Mouse (Mus musculus): Measurements from ENCODE around the gene Gse1. TPM values are rescaled to one million over a fixed set of nuclear protein-coding genes. Genes with fewer than 3 reads are reported as not detected.

Gene Gse1
- polyA plus RNA-seq, 1 experiment from 2014 or later = 12.2 TPM

DNA sequence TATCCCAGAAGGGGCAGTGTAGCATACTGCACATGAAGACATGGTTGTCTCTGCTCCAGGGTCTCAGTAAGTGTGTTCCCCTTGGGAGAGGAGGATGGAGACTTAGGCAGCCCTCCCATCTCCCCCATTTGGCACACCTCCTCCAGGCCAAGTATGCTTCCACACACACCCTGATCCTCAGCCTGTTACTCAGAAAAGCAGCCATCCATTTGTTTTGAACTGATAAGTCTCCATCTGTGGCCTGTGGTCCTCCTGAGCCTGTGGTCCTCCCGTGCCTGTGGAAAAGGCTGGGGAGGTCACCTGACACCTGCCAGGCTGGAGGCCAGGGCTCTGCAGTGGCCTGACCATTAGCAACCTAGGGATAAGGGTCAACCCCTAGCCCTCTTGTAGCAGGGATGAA, 197.8 kb downstream of the Gse1 start:
- Histone ChIP-seq H3K4me1 (peaks cover 62% of the 10 kb centered on the region), H3K9me3 (replicated peaks) (no peaks in the 10 kb centered on the region), H3K36me3 (no peaks in the 10 kb centered on the region), H3K27me3 (replicated peaks) (no peaks in the 10 kb centered on the region), H3K4me3 (replicated peaks) (no peak overlapping the region), H3K9ac (replicated peaks) (0 out of 2 replicates have a peak overlapping the region, but pooled peaks have one; percentile 28), H3K27ac (replicated peaks) (peak overlapping the region; percentile 89), H3K4me2 (no peak overlapping the region)
- WGBS = 26% methylated on average over 1 of the region's 1 CpGs
- ATAC-seq (ENCODE audit: low FRiP score) = no peak

DNA sequence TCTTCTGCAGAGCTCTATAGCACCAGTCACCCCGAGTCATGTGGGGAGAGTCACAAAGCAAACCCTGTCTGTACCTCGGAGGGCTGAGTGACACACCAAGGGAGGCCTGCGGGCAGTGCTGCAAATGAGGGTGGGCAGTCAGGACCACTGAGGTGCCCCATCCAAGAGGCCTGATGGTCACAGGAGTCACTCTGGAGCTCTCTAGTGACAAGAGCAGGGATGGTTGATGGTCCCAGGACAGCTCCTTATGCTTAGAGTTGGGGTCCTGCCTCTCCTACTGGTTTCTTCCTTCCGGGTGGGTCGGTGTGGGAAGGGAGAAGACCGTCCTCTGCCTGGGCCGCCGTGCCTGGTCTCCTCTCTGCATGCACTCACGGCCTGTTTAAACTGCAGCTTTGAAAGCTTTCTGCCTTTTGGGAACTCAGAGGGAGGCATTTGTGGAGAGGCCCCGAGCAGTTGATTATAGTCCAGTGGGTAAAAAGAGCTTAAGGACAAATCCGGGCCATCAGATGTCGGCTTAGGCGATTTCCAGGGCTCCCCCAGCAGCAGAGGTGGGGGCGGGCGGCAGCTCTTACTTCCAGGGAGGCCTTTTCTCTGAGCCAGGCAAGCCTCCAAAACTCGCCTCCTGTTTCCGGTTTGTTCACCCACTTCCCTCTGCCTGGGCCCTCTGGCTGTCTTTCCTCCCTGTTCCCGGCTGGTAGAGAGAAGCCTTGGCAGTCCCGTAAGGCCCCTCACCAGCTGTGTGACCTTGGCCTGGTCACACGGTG, 198.5 kb downstream of the Gse1 start:
- Histone ChIP-seq H3K36me3 (no peaks in the 10 kb centered on the region), H3K9ac (replicated peaks) (no peak overlapping the region), H3K27ac (replicated peaks) (peak overlapping the region; percentile 89), H3K9me3 (replicated peaks) (no peaks in the 10 kb centered on the region), H3K27me3 (replicated peaks) (no peaks in the 10 kb centered on the region), H3K4me2 (no peak overlapping the region), H3K4me3 (replicated peaks) (no peak overlapping the region), H3K4me1 (peaks cover 55% of the 10 kb centered on the region)
- 42% methylated on average over 20 of the region's 20 CpGs for WGBS
- ATAC-seq (ENCODE audit: low FRiP score) = no peak

DNA sequence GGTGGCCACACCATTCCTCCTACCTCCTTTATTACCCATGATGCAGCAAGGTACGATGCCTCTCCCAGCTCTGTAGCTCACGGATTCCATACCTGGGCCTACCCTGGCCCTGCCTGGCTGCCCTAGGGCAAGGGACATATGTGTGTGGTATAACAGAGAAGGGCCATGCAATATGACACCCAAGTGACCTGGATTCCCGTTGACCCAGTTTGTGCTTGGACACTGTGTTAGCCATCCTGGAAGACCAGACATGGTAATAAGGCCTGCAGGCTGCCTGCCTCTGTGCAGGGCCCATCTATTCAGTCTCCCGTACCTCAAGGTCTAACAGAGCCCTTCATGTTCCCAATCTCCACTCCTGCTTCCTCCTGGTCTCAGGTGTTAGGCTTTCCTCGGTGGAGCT, 200.2 kb downstream of the Gse1 start:
- Histone ChIP-seq H3K27me3 (replicated peaks) (no peaks in the 10 kb centered on the region), H3K9me3 (replicated peaks) (no peaks in the 10 kb centered on the region), H3K9ac (replicated peaks) (no peak overlapping the region), H3K36me3 (no peaks in the 10 kb centered on the region), H3K4me1 (peaks cover 47% of the 10 kb centered on the region), H3K4me3 (replicated peaks) (no peak overlapping the region), H3K4me2 (no peak overlapping the region), H3K27ac (replicated peaks) (no peak overlapping the region)
- no peak for ATAC-seq (ENCODE audit: low FRiP score)
- WGBS = 80% methylated on average over 5 of the region's 5 CpGs

DNA sequence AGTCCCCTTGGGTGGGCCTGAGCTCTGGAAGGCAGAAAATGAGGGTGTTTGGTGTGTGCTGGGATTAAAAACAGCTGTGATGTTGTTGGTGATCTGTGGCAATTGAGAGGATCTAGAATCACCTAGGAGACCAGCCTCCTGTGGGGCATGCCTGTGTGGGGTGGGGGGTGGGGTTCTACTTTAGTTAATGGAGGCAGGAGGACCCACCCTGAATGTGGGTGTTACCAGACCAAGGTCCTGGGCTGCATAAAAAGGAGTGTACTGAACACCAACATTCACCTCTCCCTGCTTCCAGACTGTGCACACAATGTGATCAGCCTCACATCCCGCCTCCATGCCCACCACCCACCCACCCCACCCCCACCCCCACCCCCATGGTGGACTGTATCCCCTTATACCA, 200.9 kb downstream of the Gse1 start:
- H3K4me2 ChIP-seq = no peak overlapping the region
- no peaks in the 10 kb centered on the region for H3K27me3 ChIP-seq (replicated peaks)
- no peak overlapping the region for H3K27ac ChIP-seq (replicated peaks)
- peaks cover 41% of the 10 kb centered on the region for H3K4me1 ChIP-seq
- H3K9ac ChIP-seq (replicated peaks) = no peak overlapping the region
- H3K4me3 ChIP-seq (replicated peaks) = no peak overlapping the region
- 89% methylated on average over 1 of the region's 1 CpGs for WGBS
- no peaks in the 10 kb centered on the region for H3K9me3 ChIP-seq (replicated peaks)
- H3K36me3 ChIP-seq = no peaks in the 10 kb centered on the region
- ATAC-seq (ENCODE audit: low FRiP score) = no peak

DNA sequence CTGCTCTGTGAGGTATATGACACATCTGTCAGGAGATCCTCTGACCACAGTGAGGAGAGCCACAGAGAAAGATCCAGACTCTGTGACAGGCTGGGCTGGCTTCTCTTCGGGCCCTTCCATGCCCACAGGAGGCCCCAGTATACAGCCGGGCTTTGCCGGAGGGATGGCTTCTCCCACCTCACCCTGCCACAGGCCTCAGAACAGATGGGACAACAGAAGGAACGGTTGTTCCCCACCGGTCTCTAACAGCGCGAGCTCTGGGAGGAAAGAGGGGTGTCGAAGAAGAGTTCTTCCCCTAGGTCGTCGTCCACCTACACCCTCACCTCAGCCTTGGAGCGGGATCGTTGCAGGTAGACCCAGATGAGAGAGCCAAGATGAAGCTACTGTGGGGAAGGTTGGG, 202.8 kb downstream of the Gse1 start:
- Histone ChIP-seq H3K36me3 (no peaks in the 10 kb centered on the region), H3K27ac (replicated peaks) (no peak overlapping the region), H3K9ac (replicated peaks) (no peak overlapping the region), H3K4me1 (peaks cover 22% of the 10 kb centered on the region), H3K9me3 (replicated peaks) (no peaks in the 10 kb centered on the region), H3K27me3 (replicated peaks) (no peaks in the 10 kb centered on the region), H3K4me3 (replicated peaks) (no peak overlapping the region), H3K4me2 (no peak overlapping the region)
- no peak for ATAC-seq (ENCODE audit: low FRiP score)
- WGBS = 68% methylated on average over 12 of the region's 12 CpGs

DNA sequence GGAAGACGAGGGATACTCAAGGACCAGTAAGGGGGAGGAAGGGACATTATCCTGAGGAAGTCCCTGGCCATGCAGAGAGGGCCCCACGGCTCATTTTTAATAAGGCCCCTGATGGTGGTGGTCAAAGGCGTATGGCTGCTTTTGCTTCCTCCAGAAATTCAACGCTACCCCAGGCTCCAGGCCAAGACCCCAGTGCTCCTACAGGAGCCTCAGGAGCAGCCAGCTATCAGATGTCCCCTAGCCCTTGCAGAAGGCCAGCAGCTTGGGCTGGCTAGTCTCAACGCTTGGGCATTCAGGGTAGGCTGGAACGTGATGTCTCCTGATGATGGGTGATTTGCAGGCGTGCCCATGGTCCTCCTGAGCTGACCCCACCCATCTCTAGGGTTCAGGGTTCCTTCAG, 204.2 kb downstream of the Gse1 start:
- peaks cover 11% of the 10 kb centered on the region for H3K4me1 ChIP-seq
- no peak for ATAC-seq (ENCODE audit: low FRiP score)

DNA sequence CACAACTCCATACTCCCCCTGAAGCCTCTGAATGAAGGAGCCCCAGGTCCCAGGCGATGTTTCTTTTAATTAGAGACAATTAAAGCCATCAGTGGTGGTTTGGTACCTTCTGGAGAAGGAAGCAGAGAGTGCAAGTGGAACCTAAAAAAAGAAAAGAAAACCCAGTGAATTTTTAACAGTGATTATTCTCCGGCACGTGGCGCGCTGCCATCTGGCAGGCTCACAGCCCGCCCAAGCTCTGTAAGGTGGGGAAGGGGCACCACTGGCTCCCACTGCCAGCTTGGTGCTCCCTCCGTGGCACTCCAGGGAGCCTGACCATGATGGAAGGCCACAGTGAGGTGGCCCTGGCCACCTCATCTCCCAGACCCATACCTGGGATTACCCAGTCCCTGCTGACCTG, 204.9 kb downstream of the Gse1 start:
- Histone ChIP-seq H3K27me3 (replicated peaks) (no peaks in the 10 kb centered on the region), H3K36me3 (no peaks in the 10 kb centered on the region), H3K4me2 (no peak overlapping the region), H3K9me3 (replicated peaks) (no peaks in the 10 kb centered on the region), H3K4me1 (peaks cover 18% of the 10 kb centered on the region), H3K9ac (replicated peaks) (no peak overlapping the region), H3K4me3 (replicated peaks) (no peak overlapping the region), H3K27ac (replicated peaks) (no peak overlapping the region)
- no peak for ATAC-seq (ENCODE audit: low FRiP score)
- WGBS = 45% methylated on average over 7 of the region's 7 CpGs

More for the DNA sequence above, 204.2 kb downstream of the Gse1 start:
- 83% methylated on average over 7 of the region's 7 CpGs for WGBS
- Histone ChIP-seq H3K4me3 (replicated peaks) (no peak overlapping the region), H3K27me3 (replicated peaks) (no peaks in the 10 kb centered on the region), H3K27ac (replicated peaks) (no peak overlapping the region), H3K36me3 (no peaks in the 10 kb centered on the region), H3K9ac (replicated peaks) (no peak overlapping the region), H3K4me2 (no peak overlapping the region), H3K9me3 (replicated peaks) (no peaks in the 10 kb centered on the region)

DNA sequence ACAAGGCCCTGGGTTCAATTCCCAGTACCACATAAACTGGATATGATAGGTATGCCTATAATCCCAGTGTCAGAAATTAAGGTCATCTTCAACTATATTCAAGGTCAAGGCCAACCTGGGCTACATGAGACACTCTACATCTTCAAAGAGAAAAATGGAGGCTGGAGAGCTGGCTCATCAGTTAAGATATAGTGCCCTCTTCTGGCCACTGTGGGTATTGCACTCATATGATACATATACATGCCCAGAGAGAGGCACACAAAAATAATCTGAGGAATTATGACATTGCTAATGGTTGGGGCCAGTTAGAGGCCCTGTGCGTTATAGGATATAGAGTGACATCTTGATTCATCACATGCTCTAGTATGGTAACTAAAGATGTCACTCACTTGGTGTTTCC, 205.5 kb downstream of the Gse1 start:
- H3K9ac ChIP-seq (replicated peaks) = no peak overlapping the region
- no peak overlapping the region for H3K27ac ChIP-seq (replicated peaks)
- no peaks in the 10 kb centered on the region for H3K36me3 ChIP-seq
- ATAC-seq (ENCODE audit: low FRiP score) = no peak
- H3K4me2 ChIP-seq = no peak overlapping the region
- 95% methylated on average over 1 of the region's 1 CpGs for WGBS
- H3K4me3 ChIP-seq (replicated peaks) = no peak overlapping the region
- peaks cover 24% of the 10 kb centered on the region for H3K4me1 ChIP-seq
- H3K27me3 ChIP-seq (replicated peaks) = no peaks in the 10 kb centered on the region
- no peaks in the 10 kb centered on the region for H3K9me3 ChIP-seq (replicated peaks)

DNA sequence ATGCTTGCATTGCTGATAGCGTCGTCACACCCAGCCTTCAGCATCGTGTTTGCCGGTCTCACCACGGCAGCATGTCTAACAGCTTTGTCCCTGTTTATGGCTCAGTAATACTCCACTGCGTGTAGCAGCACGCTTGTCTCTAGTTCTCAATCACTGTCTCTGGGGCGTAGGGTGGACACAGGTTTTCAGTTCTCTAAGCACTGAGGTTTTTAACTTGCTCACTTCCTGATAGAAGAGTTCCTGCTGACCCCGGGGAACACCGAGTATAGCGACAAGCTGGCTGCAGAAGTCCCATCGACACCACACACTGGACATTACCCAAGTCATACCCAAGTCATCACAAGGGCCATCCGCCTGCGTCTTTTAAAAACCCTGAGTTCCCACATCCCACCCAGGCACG, 207.5 kb downstream of the Gse1 start:
- ATAC-seq (ENCODE audit: low FRiP score) = no peak
- Histone ChIP-seq H3K27ac (replicated peaks) (no peak overlapping the region), H3K9me3 (replicated peaks) (no peaks in the 10 kb centered on the region), H3K4me3 (replicated peaks) (no peak overlapping the region), H3K36me3 (no peaks in the 10 kb centered on the region), H3K9ac (replicated peaks) (no peak overlapping the region), H3K4me1 (peaks cover 44% of the 10 kb centered on the region), H3K27me3 (replicated peaks) (no peaks in the 10 kb centered on the region), H3K4me2 (no peak overlapping the region)
- 95% methylated on average over 15 of the region's 15 CpGs for WGBS

DNA sequence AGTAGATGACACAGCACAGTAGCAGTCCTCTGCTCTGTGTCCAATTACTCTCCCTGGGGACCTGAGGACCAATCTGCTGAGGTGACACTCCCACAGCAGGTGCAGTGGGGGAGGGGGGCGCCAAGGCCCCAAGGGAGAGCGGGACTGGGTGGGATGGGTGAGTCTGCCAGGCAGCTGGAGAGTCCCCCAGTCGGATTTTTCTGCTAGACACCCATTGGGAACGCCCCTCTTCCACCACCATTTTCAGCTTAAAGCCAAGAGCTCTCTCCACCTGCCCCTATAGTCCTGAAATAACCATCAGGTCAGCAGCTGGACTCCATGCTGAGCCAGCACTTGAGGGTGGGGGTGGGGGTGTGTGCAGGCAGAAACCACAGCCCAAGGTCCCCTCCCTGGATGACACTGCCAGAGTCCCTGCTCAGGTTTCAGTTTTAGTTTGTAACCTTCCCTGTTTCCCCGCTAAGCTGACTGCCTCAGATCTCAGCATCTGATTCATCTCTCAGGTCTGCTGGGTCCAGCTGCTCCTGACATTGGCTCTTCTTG, 208.3 kb downstream of the Gse1 start:
- 45% methylated on average over 5 of the region's 5 CpGs for WGBS
- no peak for ATAC-seq (ENCODE audit: low FRiP score)
- Histone ChIP-seq H3K4me2 (no peak overlapping the region), H3K4me1 (peaks cover 52% of the 10 kb centered on the region), H3K36me3 (no peaks in the 10 kb centered on the region), H3K27ac (replicated peaks) (no peak overlapping the region), H3K27me3 (replicated peaks) (no peaks in the 10 kb centered on the region), H3K9me3 (replicated peaks) (no peaks in the 10 kb centered on the region), H3K4me3 (replicated peaks) (no peak overlapping the region), H3K9ac (replicated peaks) (no peak overlapping the region)

DNA sequence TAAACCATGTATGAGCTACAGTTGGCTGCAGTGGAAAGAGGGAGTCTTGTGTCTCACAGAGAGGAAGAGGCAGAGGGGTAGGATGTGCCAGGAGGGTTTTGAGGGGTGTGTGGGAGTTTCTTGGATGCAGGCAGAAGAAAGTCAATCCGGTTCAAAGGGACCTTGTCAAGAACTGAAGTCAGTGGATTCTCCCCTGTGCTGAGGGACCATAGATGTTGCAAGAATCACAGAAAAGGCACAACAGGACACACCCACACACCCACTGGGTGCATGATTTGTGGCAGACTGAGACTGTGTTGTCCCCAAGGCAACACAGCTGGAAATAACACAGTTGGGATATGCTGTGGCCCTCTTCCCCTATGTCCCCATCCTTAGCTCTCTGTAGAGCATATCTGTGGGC, 209.0 kb downstream of the Gse1 start:
- Histone ChIP-seq H3K4me3 (replicated peaks) (no peak overlapping the region), H3K27ac (replicated peaks) (peak overlapping the region; percentile 18), H3K27me3 (replicated peaks) (no peaks in the 10 kb centered on the region), H3K4me1 (peaks cover 58% of the 10 kb centered on the region), H3K9ac (replicated peaks) (no peak overlapping the region), H3K9me3 (replicated peaks) (no peaks in the 10 kb centered on the region), H3K4me2 (no peak overlapping the region), H3K36me3 (no peaks in the 10 kb centered on the region)
- no peak for ATAC-seq (ENCODE audit: low FRiP score)
- 80% methylated on average over 1 of the region's 1 CpGs for WGBS

DNA sequence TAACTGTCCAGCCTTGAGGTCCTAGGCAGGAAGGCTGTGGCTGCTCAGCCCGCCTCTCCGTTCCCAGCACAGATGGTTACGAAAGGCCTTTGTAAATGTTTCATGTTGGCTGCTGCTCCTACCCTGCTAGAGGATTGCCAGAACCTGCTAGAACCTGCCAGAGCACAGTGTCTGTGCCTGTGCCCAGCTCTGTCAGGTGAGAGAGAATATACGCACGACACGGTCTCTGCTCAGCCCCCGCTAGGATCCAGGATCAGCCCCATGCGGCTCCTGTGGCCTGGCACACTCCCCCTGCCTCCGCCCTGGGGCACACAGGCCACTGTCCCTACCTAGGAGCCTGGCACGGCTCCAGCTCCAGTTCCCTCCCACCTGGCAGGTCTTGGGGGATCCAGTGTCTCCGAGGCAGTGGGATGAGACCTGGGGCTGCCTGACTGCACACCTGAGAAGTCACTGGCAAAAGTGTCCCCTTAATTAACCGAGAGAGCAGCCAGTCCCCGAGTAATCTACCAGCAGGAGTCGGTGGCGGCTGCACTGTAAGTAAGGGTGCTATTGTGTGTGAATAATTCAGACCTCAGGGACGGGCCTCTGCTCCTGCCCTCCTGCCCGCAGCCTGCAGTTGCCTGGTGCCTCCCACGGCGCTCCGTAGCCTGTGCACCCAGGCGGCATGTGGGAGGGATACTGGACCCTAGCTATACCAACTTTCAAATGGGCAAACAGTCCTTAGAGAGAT, 209.6 kb downstream of the Gse1 start:
- H3K27me3 ChIP-seq (replicated peaks) = no peaks in the 10 kb centered on the region
- no peaks in the 10 kb centered on the region for H3K36me3 ChIP-seq
- H3K4me3 ChIP-seq (replicated peaks) = no peak overlapping the region
- peak overlapping the region; percentile 18 for H3K27ac ChIP-seq (replicated peaks)
- H3K9ac ChIP-seq (replicated peaks) = no peak overlapping the region
- ATAC-seq (ENCODE audit: low FRiP score) = no peak
- no peaks in the 10 kb centered on the region for H3K9me3 ChIP-seq (replicated peaks)
- H3K4me1 ChIP-seq = peaks cover 63% of the 10 kb centered on the region
- no peak overlapping the region for H3K4me2 ChIP-seq
- 40% methylated on average over 21 of the region's 21 CpGs for WGBS
